Mouse (Mus musculus) left cerebral cortex, adult 2 months (tissue): ENCODE measurements at regions not wholly inside any gene's neighbourhood (a gene's known extent, or its start where the extent isn't known, plus 50 kb on each side); places are given as distances from the start of the nearest gene placed in this dataset.

Experiments
- DNase-seq, 2 experiments: peaks; one replicate each; pipeline ENCODE4 v3.0.0; 2021 to 2022; ENCODE audit warnings: low spot score in 2 of 2, mixed read lengths in 1 of 2; ENCODE audit errors: extremely low spot score in 1 of 2
- H3K27ac ChIP-seq: fragments of 200-600 bp; 2 replicates; pipeline ENCODE4 v1.8.1; 2022
- H3K4me3 ChIP-seq: fragments of 200-600 bp; 2 replicates; pipeline ENCODE4 v1.8.1; 2022
- CTCF ChIP-seq: fragments of 200-600 bp; IDR thresholded peaks from 2 replicates; pipeline ENCODE4 v1.8.1; 2022; ENCODE audit warnings: antibody characterized with exemption, mild to moderate bottlenecking, moderate library complexity
- intact Hi-C: fragments of 180-260 bp; cut with DNase I; formaldehyde crosslinking; loops from one replicate; pipeline ENCODE4 v1.15.1; 2025

GRCm38 (mm10) chr11:79757513-79758071 lies 166.6 kb downstream of the Rab11fip4 start:
- DNase-seq, result no peak
- intact Hi-C loops, result no loop called here
- Histone ChIP-seq H3K4me3 (no peak overlapping the region), H3K27ac (no peak overlapping the region)
- TF ChIP-seq CTCF, result no peak

GRCm38 (mm10) chr11:79756305-79756846 lies 165.4 kb downstream of the Rab11fip4 start:
- TF ChIP-seq CTCF, result no peak
- Histone ChIP-seq H3K4me3 (no peak overlapping the region), H3K27ac (no peak overlapping the region)
- intact Hi-C loops, result no loop called here
- no peak for DNase-seq

- intact Hi-C loops, result no loop called here
- TF ChIP-seq CTCF, result no peak
- DNase-seq, result no peak
- Histone ChIP-seq H3K27ac (no peak overlapping the region), H3K4me3 (no peak overlapping the region)
Observed at GRCm38 (mm10) chr11:79753491-79753890, 162.5 kb downstream of the Rab11fip4 start.

GRCm38 (mm10) chr11:79752717-79753480 lies 161.9 kb downstream of the Rab11fip4 start:
- Histone ChIP-seq H3K4me3 (no peak overlapping the region), H3K27ac (no peak overlapping the region)
- intact Hi-C loops, result no loop called here
- TF ChIP-seq CTCF, result no peak
- DNase-seq, result no peak

GRCm38 (mm10) chr11:79751751-79752716 lies 161.0 kb downstream of the Rab11fip4 start:
- DNase-seq, result no peak
- intact Hi-C loops, result no loop called here
- Histone ChIP-seq H3K4me3 (no peak overlapping the region), H3K27ac (no peak overlapping the region)
- no peak for TF ChIP-seq CTCF

- Histone ChIP-seq H3K27ac (no peak overlapping the region), H3K4me3 (no peak overlapping the region)
- intact Hi-C loops, result no loop called here
- DNase-seq, result no peak
- TF ChIP-seq CTCF, result no peak
Observed at GRCm38 (mm10) chr11:79750943-79751342, 159.9 kb downstream of the Rab11fip4 start.

GRCm38 (mm10) chr11:79749755-79750434 lies 158.9 kb downstream of the Rab11fip4 start:
- Histone ChIP-seq H3K27ac (no peak overlapping the region), H3K4me3 (no peak overlapping the region)
- TF ChIP-seq CTCF, result no peak
- DNase-seq, result no peak
- intact Hi-C loops, result no loop called here

GRCm38 (mm10) chr11:79749141-79749540 lies 158.1 kb downstream of the Rab11fip4 start:
- no peak overlapping the region for H3K27ac ChIP-seq
- intact Hi-C loops, result no loop called here
- no peak for TF ChIP-seq CTCF
- no peak overlapping the region for H3K4me3 ChIP-seq
- DNase-seq, result no peak

- no peak for DNase-seq
- H3K4me3 ChIP-seq, result no peak overlapping the region
- intact Hi-C loops, result no loop called here
- no peak for TF ChIP-seq CTCF
- H3K27ac ChIP-seq, result no peak overlapping the region
Observed at GRCm38 (mm10) chr11:79748606-79749125, 157.7 kb downstream of the Rab11fip4 start.

- no peak for TF ChIP-seq CTCF
- Histone ChIP-seq H3K27ac (no peak overlapping the region), H3K4me3 (no peak overlapping the region)
- no peak for DNase-seq
- intact Hi-C loops, result no loop called here
Observed at GRCm38 (mm10) chr11:79747801-79748200, 156.8 kb downstream of the Rab11fip4 start.
